Mouse (Mus musculus): ENCODE measurements around the gene Klf15. TPM values are rescaled to one million over a fixed set of nuclear protein-coding genes. Genes with fewer than 3 reads are reported as not detected.
A peak's percentile ranks its signal among the peaks of the same experiment; 100 is the strongest.

Gene Klf15
- polyA plus RNA-seq, 1 experiment from 2014 or later = 8.4 TPM

DNA sequence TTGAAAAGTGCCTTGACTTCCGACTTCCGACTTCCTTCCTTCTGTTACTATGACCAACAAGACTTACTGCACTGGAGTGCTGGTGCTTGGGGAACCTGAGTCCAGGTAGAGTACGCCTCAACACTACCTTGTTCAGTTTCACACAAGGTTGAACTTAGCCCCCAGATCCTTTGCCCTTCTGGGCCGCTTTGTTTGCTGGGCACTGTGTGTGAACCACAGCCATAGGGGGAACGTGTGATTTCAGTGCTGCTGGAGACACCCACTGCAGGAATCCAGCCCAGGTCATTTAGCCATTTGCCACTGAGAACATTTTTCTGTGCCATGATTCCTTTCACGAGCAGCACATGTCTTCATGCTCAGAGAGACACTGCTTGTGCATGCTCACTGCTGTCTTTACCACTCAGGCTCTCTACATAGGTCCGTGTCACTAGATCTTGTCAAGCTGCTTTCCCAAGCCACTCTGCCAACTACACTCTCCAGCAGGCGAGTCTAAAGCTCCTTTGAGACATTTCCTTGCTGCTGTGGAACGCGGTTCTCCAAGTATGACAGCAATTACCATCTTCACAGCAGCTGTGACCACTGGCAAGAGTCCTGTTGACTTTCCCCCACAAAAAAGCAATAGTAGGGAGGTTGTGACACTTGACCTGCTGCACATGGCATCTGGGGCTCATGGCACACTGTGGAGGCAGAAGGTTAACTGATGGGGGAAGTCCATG lies 26.0 kb upstream of the Klf15 start:
- no peak overlapping the region for H3K4me2 ChIP-seq (ENCODE audit: low read depth, low read length)
- ATAC-seq (ENCODE audit: low read depth) (no peak), DNase-seq (ENCODE audit: low spot score) (no peak)
- no peaks in the 10 kb centered on the region for H3K4me1 ChIP-seq (ENCODE audit: control insufficient read depth, insufficient read depth, low read length)
- 81% methylated on average over 10 of the region's 10 CpGs for WGBS
- H3K27me3 ChIP-seq (replicated peaks; ENCODE audit: control insufficient read depth, insufficient read depth, low read length) = no peaks in the 10 kb centered on the region
- no peak overlapping the region for H3K4me3 ChIP-seq (ENCODE audit: low read depth, low read length)
- no peak overlapping the region for H3K9ac ChIP-seq (ENCODE audit: low read depth, low read length)
- no peaks in the 10 kb centered on the region for H3K36me3 ChIP-seq (ENCODE audit: control insufficient read depth, insufficient read depth, low read length)
- no peak overlapping the region for H3K27ac ChIP-seq (replicated peaks; ENCODE audit: low read depth, low read length)
- no peaks in the 10 kb centered on the region for H3K9me3 ChIP-seq (ENCODE audit: control insufficient read depth, low read length)

DNA sequence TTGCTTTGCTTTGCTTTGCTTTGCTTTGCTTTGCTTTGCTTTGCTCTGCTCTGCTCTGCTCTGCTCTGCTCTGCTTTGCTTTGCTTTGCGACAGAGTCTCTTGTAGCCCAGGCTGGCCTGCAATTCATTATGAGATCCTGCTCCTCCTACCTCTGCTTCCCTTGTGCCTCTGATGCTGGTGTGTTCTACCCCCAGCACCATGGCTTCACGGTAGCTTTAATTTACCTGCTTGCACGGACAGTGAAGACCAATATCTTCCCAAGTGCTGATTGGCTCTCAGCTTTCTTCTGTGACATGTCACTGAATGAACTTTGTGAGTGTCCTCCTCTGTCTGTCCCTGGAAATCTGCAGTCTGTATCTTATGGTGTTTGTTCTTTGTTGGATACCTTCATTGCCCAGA lies 25.3 kb upstream of the Klf15 start:
- Histone ChIP-seq H3K4me1 (ENCODE audit: control insufficient read depth, insufficient read depth, low read length) (no peaks in the 10 kb centered on the region), H3K36me3 (ENCODE audit: control insufficient read depth, insufficient read depth, low read length) (no peaks in the 10 kb centered on the region), H3K9ac (ENCODE audit: low read depth, low read length) (no peak overlapping the region), H3K9me3 (ENCODE audit: control insufficient read depth, low read length) (no peaks in the 10 kb centered on the region), H3K4me2 (ENCODE audit: low read depth, low read length) (no peak overlapping the region), H3K4me3 (ENCODE audit: low read depth, low read length) (no peak overlapping the region), H3K27me3 (replicated peaks; ENCODE audit: control insufficient read depth, insufficient read depth, low read length) (no peaks in the 10 kb centered on the region), H3K27ac (replicated peaks; ENCODE audit: low read depth, low read length) (no peak overlapping the region)
- ATAC-seq (ENCODE audit: low read depth) (no peak), DNase-seq (ENCODE audit: low spot score) (no peak)
- 82% methylated on average over 3 of the region's 3 CpGs for WGBS

DNA sequence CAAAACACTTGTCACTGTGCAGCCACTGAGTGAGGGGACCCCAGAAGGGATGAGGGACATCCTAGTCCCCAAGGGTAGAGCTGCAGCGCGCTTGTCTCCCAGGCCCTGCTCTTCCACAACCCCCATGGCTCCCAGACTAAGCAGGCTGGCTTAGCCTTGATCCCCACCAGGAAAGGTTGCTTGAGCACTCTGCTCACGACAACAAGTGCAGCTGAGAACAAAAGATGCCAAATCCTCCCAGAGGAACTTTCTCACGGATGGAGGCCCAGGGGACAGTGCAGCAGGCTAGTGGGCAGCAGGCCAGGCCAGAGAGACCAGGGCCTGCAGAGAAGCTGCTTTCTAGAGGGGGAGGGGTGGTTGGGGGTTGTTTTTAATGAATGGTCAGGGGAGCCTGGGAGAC lies 15.5 kb upstream of the Klf15 start:
- Histone ChIP-seq H3K4me1 (ENCODE audit: control insufficient read depth, insufficient read depth, low read length) (no peaks in the 10 kb centered on the region), H3K36me3 (ENCODE audit: control insufficient read depth, insufficient read depth, low read length) (no peaks in the 10 kb centered on the region), H3K9ac (ENCODE audit: low read depth, low read length) (no peak overlapping the region), H3K27me3 (replicated peaks; ENCODE audit: control insufficient read depth, insufficient read depth, low read length) (no peaks in the 10 kb centered on the region), H3K27ac (replicated peaks; ENCODE audit: low read depth, low read length) (no peak overlapping the region), H3K4me3 (ENCODE audit: low read depth, low read length) (no peak overlapping the region), H3K9me3 (ENCODE audit: control insufficient read depth, low read length) (no peaks in the 10 kb centered on the region), H3K4me2 (ENCODE audit: low read depth, low read length) (no peak overlapping the region)
- DNase-seq (ENCODE audit: low spot score) = no peak
- ATAC-seq (ENCODE audit: low read depth) = no peak
- 32% methylated on average over 4 of the region's 4 CpGs for WGBS

DNA sequence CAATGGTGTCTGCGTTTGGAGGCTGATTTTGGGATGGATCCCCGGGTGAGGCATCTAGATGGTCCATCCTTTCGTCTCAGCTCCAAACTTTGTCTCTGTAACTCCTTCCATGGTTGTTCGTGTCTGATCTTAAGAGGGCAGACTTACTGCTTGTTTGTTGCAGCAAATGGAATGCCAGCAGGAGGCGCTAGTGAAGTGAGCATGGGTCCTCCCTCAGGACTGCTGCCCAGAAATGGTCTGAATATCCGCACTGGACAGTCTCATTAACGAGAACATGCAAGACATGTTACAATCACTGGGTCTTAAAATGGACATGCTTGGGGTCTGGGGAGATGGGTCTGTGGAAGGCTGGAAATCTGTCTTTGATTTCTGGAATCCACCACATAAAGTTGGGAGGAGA lies 12.2 kb upstream of the Klf15 start:
- no peaks in the 10 kb centered on the region for H3K27me3 ChIP-seq (replicated peaks; ENCODE audit: control insufficient read depth, insufficient read depth, low read length)
- no peak overlapping the region for H3K27ac ChIP-seq (replicated peaks; ENCODE audit: low read depth, low read length)
- H3K9ac ChIP-seq (ENCODE audit: low read depth, low read length) = no peak overlapping the region
- no peaks in the 10 kb centered on the region for H3K9me3 ChIP-seq (ENCODE audit: control insufficient read depth, low read length)
- 28% methylated on average over 7 of the region's 7 CpGs for WGBS
- H3K4me3 ChIP-seq (ENCODE audit: low read depth, low read length) = no peak overlapping the region
- ATAC-seq (ENCODE audit: low read depth) = no peak
- H3K4me2 ChIP-seq (ENCODE audit: low read depth, low read length) = no peak overlapping the region
- no peaks in the 10 kb centered on the region for H3K36me3 ChIP-seq (ENCODE audit: control insufficient read depth, insufficient read depth, low read length)
- DNase-seq (ENCODE audit: low spot score) = peak; percentile 65
- no peaks in the 10 kb centered on the region for H3K4me1 ChIP-seq (ENCODE audit: control insufficient read depth, insufficient read depth, low read length)

DNA sequence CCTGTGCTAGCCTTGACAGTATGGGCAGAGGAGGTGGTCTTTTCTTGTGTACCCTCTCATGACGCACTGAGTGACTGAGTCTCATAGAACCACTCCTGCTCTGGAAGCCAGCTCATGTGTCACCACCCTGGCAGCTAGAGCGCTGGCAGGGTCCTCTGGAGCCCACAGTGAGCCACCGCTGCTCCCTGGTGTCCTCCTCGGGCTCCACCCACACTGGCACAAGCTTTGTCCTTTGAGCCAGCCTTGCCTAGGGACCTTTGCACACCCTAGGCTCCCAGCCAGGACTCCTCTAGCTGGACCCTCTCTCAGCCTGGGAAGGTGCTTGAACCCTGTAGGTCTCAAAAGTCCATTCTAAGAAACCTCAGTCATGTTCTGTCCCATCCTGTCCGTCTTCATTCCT lies 11.7 kb upstream of the Klf15 start:
- Histone ChIP-seq H3K27ac (replicated peaks; ENCODE audit: low read depth, low read length) (no peak overlapping the region), H3K4me1 (ENCODE audit: control insufficient read depth, insufficient read depth, low read length) (no peaks in the 10 kb centered on the region), H3K4me2 (ENCODE audit: low read depth, low read length) (no peak overlapping the region), H3K9me3 (ENCODE audit: control insufficient read depth, low read length) (no peaks in the 10 kb centered on the region), H3K27me3 (replicated peaks; ENCODE audit: control insufficient read depth, insufficient read depth, low read length) (no peaks in the 10 kb centered on the region), H3K4me3 (ENCODE audit: low read depth, low read length) (no peak overlapping the region), H3K9ac (ENCODE audit: low read depth, low read length) (no peak overlapping the region), H3K36me3 (ENCODE audit: control insufficient read depth, insufficient read depth, low read length) (no peaks in the 10 kb centered on the region)
- no peak for DNase-seq (ENCODE audit: low spot score)
- no peak for ATAC-seq (ENCODE audit: low read depth)
- WGBS = 72% methylated on average over 5 of the region's 5 CpGs

DNA sequence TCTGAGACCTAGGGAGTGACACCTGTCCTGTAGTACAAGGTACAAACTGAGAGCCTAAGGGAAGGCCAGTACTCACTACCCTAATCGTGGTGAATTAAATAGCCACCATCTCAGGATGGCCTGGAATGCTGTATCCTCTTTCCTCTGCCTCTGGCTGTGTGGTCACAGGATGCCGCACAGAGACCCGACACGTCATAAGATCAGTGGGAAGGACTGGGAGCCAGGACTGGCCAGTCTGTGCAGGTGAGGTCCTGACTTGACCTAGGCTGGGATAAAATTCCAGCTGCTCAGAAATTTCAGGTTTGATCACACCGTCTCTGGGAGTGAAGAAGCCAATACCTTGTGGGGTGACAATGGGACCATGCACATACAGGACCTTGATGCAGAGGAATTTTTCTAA lies 10.9 kb upstream of the Klf15 start:
- Histone ChIP-seq H3K27me3 (replicated peaks; ENCODE audit: control insufficient read depth, insufficient read depth, low read length) (no peaks in the 10 kb centered on the region), H3K36me3 (ENCODE audit: control insufficient read depth, insufficient read depth, low read length) (no peaks in the 10 kb centered on the region), H3K4me2 (ENCODE audit: low read depth, low read length) (no peak overlapping the region), H3K4me3 (ENCODE audit: low read depth, low read length) (no peak overlapping the region), H3K9ac (ENCODE audit: low read depth, low read length) (no peak overlapping the region), H3K27ac (replicated peaks; ENCODE audit: low read depth, low read length) (no peak overlapping the region), H3K9me3 (ENCODE audit: control insufficient read depth, low read length) (no peaks in the 10 kb centered on the region), H3K4me1 (ENCODE audit: control insufficient read depth, insufficient read depth, low read length) (no peaks in the 10 kb centered on the region)
- ATAC-seq (ENCODE audit: low read depth) (no peak), DNase-seq (ENCODE audit: low spot score) (no peak)
- WGBS = 75% methylated on average over 5 of the region's 5 CpGs

DNA sequence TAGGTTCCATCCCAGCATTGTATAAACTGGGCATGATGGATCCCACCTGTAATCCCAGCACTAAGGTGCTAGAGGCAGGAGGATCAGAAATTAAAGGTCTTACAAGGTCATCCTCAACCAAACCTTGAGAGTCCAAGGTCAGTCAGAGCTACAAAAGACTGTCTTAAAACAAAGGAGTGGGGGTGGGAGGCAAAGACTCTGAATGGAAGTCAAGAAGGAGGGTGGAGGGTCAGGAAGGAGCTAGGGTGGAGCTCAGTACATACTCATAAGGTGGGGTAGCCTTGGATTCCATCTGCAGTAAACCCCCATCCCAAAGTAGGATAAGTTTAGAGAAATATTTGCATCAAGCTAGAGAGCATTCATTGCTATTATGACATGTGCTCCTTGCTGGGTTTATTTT lies 9.8 kb upstream of the Klf15 start:
- DNase-seq (ENCODE audit: low spot score) = no peak
- Histone ChIP-seq H3K4me1 (ENCODE audit: control insufficient read depth, insufficient read depth, low read length) (no peaks in the 10 kb centered on the region), H3K27ac (replicated peaks; ENCODE audit: low read depth, low read length) (no peak overlapping the region), H3K27me3 (replicated peaks; ENCODE audit: control insufficient read depth, insufficient read depth, low read length) (no peaks in the 10 kb centered on the region), H3K9me3 (ENCODE audit: control insufficient read depth, low read length) (no peaks in the 10 kb centered on the region), H3K36me3 (ENCODE audit: control insufficient read depth, insufficient read depth, low read length) (no peaks in the 10 kb centered on the region), H3K4me2 (ENCODE audit: low read depth, low read length) (no peak overlapping the region), H3K9ac (ENCODE audit: low read depth, low read length) (no peak overlapping the region), H3K4me3 (ENCODE audit: low read depth, low read length) (no peak overlapping the region)
- ATAC-seq (ENCODE audit: low read depth) = no peak

DNA sequence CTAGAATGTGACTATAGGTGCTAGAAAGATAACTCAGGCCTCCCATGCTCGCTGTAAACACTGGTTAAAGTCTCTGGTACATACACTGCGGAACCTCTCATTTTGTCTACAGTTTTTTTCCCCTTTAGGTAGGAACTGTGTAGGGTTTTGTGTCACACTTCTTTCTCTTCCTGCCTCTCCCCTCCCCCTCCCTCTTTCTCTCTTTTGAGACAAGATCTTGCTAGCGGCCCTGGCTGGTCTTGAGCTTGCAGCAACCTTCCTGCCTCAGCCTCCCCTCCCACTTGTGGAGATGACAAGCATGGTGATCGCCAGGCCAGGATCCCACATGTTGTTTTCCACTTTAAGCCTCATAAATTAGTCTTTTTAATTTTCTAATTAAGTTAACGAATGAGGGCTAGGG lies 8.6 kb upstream of the Klf15 start:
- no peak overlapping the region for H3K4me3 ChIP-seq (ENCODE audit: low read depth, low read length)
- no peak overlapping the region for H3K27ac ChIP-seq (replicated peaks; ENCODE audit: low read depth, low read length)
- no peak for ATAC-seq (ENCODE audit: low read depth)
- no peaks in the 10 kb centered on the region for H3K9me3 ChIP-seq (ENCODE audit: control insufficient read depth, low read length)
- no peaks in the 10 kb centered on the region for H3K36me3 ChIP-seq (ENCODE audit: control insufficient read depth, insufficient read depth, low read length)
- no peak overlapping the region for H3K4me2 ChIP-seq (ENCODE audit: low read depth, low read length)
- H3K27me3 ChIP-seq (replicated peaks; ENCODE audit: control insufficient read depth, insufficient read depth, low read length) = no peaks in the 10 kb centered on the region
- no peak for DNase-seq (ENCODE audit: low spot score)
- WGBS = 84% methylated on average over 5 of the region's 5 CpGs
- no peak overlapping the region for H3K9ac ChIP-seq (ENCODE audit: low read depth, low read length)
- H3K4me1 ChIP-seq (ENCODE audit: control insufficient read depth, insufficient read depth, low read length) = no peaks in the 10 kb centered on the region

DNA sequence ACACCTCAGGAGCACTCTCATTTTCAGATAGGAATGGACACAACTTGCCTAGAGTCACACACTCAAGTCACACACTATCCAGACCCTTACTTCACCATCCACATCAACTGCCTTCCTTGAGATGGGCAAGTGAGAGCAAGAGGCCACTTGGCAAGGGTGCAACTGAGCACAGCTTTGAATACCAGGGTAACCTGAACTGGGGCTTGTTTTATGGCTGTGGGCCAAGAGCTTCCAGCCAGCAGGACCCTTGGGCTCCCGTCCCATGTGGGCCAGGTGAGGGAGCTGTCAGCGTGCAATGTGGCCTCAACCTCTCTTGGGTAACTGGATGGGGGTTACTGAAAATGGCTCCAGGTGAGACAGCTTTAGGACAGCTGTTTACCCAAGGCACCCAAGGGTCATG lies 5.0 kb upstream of the Klf15 start:
- Histone ChIP-seq H3K4me1 (ENCODE audit: control insufficient read depth, insufficient read depth, low read length) (no peaks in the 10 kb centered on the region), H3K9ac (ENCODE audit: low read depth, low read length) (no peak overlapping the region), H3K27me3 (replicated peaks; ENCODE audit: control insufficient read depth, insufficient read depth, low read length) (peaks cover 12% of the 10 kb centered on the region), H3K4me3 (ENCODE audit: low read depth, low read length) (no peak overlapping the region), H3K27ac (replicated peaks; ENCODE audit: low read depth, low read length) (no peak overlapping the region), H3K9me3 (ENCODE audit: control insufficient read depth, low read length) (no peaks in the 10 kb centered on the region), H3K36me3 (ENCODE audit: control insufficient read depth, insufficient read depth, low read length) (no peaks in the 10 kb centered on the region), H3K4me2 (ENCODE audit: low read depth, low read length) (no peak overlapping the region)
- 69% methylated on average over 2 of the region's 2 CpGs for WGBS
- DNase-seq (ENCODE audit: low spot score) (peak; percentile 33), ATAC-seq (ENCODE audit: low read depth) (no peak)

Measured in embryonic facial prominence, embryonic 14.5 days (tissue).